Mouse (Mus musculus): ENCODE measurements around the gene Rapgef4.

GRCm38 (mm10) chr2:72023791-72024190 lies 42.8 kb downstream of the Rapgef4 start:
- TF ChIP-seq CTCF (IDR thresholded peaks at IDR 0.05; ENCODE audit: low read depth) (no peak), EP300 (optimal IDR thresholded peaks at IDR 0.05) (no peak)

Measured in stomach, postnatal 0 days (tissue).